Mouse (Mus musculus) intestine, embryonic 14.5 days (tissue): ENCODE measurements around the gene Fbxl17. TPM values are rescaled to one million over a fixed set of nuclear protein-coding genes. Genes with fewer than 3 reads are reported as not detected.

ENCODE experiments used
- ATAC-seq: fragments of 200-750 bp; cut with Nextera tagmentation; replicated peaks from 2 replicates; pipeline ENCODE4 v1.8.0; 2017; ENCODE audit warnings: low read depth, moderate number of reproducible peaks, moderate TSS enrichment, moderate library complexity; ENCODE audit not compliant: low FRiP score, low TSS enrichment
- DNase-seq: peaks from one replicate; pipeline ENCODE4 v3.0.0-alpha.2; 2018; ENCODE audit warnings: low spot score
- H3K27ac ChIP-seq: fragments of 300-500 bp; sonication (generic); 2 replicates; pipeline ENCODE4 v1.5.1; 2014; ENCODE audit warnings: low read depth, mild to moderate bottlenecking, control low read depth
- H3K27me3 ChIP-seq: fragments of 300-500 bp; sonication (generic); replicated peaks from 2 replicates; pipeline ENCODE4 v1.6.1; 2014; ENCODE audit warnings: low read length, control low read depth; ENCODE audit not compliant: control insufficient read depth, insufficient read depth
- H3K36me3 ChIP-seq: fragments of 300-500 bp; sonication (generic); 2 replicates; pipeline ENCODE4 v1.6.1; 2014; ENCODE audit warnings: low read length, control low read depth; ENCODE audit not compliant: control insufficient read depth, insufficient read depth
- H3K4me1 ChIP-seq: fragments of 300-500 bp; sonication (generic); replicated peaks from 2 replicates; pipeline ENCODE4 v1.6.1; 2014; ENCODE audit warnings: low read length, control low read depth, mixed read lengths; ENCODE audit not compliant: control insufficient read depth, insufficient read depth
- H3K4me2 ChIP-seq: fragments of 300-500 bp; sonication (generic); 2 replicates; pipeline ENCODE4 v1.6.1; 2014; ENCODE audit warnings: low read length
- H3K4me3 ChIP-seq: fragments of 300-500 bp; sonication (generic); 2 replicates; pipeline ENCODE4 v1.5.1; 2014; ENCODE audit warnings: low read depth, low read length, control low read depth, mixed read lengths
- H3K9ac ChIP-seq: fragments of 300-500 bp; sonication (generic); 2 replicates; pipeline ENCODE4 v1.6.1; 2014; ENCODE audit warnings: mild to moderate bottlenecking, low read length
- H3K9me3 ChIP-seq: fragments of 300-500 bp; sonication (generic); 2 replicates; pipeline ENCODE4 v1.6.1; 2016; ENCODE audit warnings: low read length, control low read depth; ENCODE audit not compliant: control insufficient read depth
- WGBS: fragments of 180-500 bp; shearing (Covaris S2); extraction: QIAGEN DNeasy Blood & Tissue Kit; methylation state at CpG from one replicate; pipeline ENCODE4 v1.1.7; 2014; 5-methylcytosine and 5-hydroxymethylcytosine counted together
- polyA plus RNA-seq: library from polyadenylated mRNA; unstranded; fragments of >200 nt; fragmentation: Nextera tagmentation; extraction: Ambion mirVana; gene quantifications from 2 replicates; pipeline ENCODE4 v1.2.1, GENCODE M21; 2014

Gene Fbxl17
- polyA plus RNA-seq, 1 experiment from 2014 or later: 7.5 TPM

DNA sequence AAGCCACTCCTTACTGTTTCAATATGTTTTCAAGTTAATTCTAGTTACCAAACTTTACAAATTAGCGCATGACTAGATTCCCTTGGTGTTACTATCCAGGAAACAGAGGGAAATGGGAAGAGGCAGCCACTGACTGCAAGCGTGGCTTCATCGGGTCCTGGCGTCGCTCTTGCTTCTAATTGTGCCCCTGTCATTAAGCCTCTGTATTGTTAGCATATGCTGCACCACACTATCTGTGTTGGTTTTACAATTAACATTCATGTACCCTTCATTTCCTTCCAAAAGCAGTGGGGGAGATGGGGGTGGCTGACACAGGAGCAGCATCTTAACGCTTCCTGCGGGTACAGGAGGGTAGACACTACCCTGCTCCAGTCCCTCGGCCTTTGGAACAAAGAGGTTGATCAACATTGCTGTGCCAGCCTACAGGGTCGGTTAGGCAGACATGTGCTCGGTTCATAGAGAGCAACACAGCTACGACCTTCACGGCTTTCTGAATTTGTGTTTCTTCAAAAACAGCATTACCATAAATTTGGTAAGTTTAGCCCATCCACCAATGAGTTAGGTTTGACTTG lies 197.9 kb downstream of the Fbxl17 start:
- DNase-seq: no peak
- Histone ChIP-seq H3K27ac (no peak overlapping the region), H3K27me3 (no peaks in the 10 kb centered on the region), H3K36me3 (no peaks in the 10 kb centered on the region), H3K9me3 (no peaks in the 10 kb centered on the region), H3K4me1 (no peaks in the 10 kb centered on the region), H3K4me3 (no peak overlapping the region), H3K9ac (no peak overlapping the region), H3K4me2 (no peak overlapping the region)
- WGBS: 81% methylated on average over 12 of the region's 12 CpGs
- no peak for ATAC-seq

DNA sequence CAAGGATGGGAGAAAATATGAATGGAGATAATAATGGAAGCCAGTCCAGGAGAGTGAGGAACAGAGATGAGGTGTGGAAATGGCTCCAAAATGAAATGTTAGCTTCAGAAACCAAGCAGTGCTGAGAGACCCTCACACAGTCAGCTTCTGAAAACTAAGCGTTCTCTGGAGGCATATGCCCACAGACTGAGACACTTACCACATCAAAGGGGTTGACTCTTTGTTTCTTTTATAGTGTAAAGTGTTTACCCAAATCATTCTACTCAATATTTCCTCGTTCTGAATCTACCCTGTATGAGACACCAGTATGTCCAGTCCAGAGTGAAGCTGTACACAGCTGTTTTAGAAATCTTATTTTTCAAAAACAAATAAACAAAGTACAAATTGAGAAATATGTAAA lies 204.3 kb downstream of the Fbxl17 start:
- no peak overlapping the region for H3K4me2 ChIP-seq
- no peak overlapping the region for H3K4me3 ChIP-seq
- DNase-seq: no peak
- no peak overlapping the region for H3K27ac ChIP-seq
- H3K27me3 ChIP-seq: no peaks in the 10 kb centered on the region
- no peak for ATAC-seq
- no peak overlapping the region for H3K9ac ChIP-seq
- H3K9me3 ChIP-seq: no peaks in the 10 kb centered on the region
- H3K4me1 ChIP-seq: no peaks in the 10 kb centered on the region
- no peaks in the 10 kb centered on the region for H3K36me3 ChIP-seq
- WGBS: 43% methylated on average over 2 of the region's 2 CpGs

DNA sequence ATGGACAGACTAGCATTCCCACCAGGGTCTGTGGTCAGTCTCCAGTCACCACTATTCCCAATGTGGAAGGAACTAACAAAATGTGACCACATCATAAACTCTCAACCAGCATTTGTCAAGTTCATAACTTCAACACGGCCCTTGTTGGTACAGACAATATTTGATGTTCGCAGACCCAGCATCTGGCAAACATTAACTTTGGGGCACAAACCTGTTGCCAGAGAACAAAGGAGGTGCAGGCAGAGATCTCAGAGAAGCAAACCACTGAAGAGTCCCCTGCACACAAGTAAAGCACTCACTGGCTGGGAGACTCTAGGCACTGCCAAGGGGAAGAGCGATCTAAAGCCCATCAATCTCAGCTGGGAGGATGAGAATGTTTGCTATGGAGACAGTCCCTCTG lies 204.9 kb downstream of the Fbxl17 start:
- no peak overlapping the region for H3K27ac ChIP-seq
- ATAC-seq: no peak
- 54% methylated on average over 3 of the region's 3 CpGs for WGBS

DNA sequence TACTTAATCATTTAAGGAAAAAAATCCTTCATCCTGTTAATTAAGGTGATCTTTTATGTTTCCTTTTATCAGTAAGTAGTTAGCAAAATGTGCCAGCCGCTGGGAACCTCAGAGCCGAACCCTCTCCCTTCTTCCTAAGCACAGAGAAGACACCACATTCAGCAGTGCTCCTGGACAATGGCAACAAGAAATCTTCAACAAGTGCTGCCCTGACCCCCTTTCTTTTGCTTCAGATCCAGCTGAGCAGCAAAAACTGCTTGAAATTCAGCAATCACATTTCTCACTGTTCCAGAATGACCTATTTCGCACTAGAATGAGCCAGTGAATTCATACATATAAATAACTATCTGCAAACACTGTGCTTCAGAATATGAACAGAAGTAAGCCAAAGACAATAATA lies 205.8 kb downstream of the Fbxl17 start:
- no peak for ATAC-seq
- Histone ChIP-seq H3K27ac (no peak overlapping the region), H3K4me2 (no peak overlapping the region), H3K9ac (no peak overlapping the region), H3K4me3 (no peak overlapping the region), H3K36me3 (no peaks in the 10 kb centered on the region), H3K4me1 (no peaks in the 10 kb centered on the region), H3K9me3 (no peaks in the 10 kb centered on the region), H3K27me3 (no peaks in the 10 kb centered on the region)
- 90% methylated on average over 3 of the region's 3 CpGs for WGBS
- DNase-seq: peak; percentile 32

More for the DNA sequence above, 204.9 kb downstream of the Fbxl17 start:
- Histone ChIP-seq H3K4me2 (no peak overlapping the region), H3K27me3 (no peaks in the 10 kb centered on the region), H3K4me3 (no peak overlapping the region), H3K9me3 (no peaks in the 10 kb centered on the region), H3K36me3 (no peaks in the 10 kb centered on the region), H3K9ac (no peak overlapping the region), H3K4me1 (no peaks in the 10 kb centered on the region)
- DNase-seq: peak; percentile 20

DNA sequence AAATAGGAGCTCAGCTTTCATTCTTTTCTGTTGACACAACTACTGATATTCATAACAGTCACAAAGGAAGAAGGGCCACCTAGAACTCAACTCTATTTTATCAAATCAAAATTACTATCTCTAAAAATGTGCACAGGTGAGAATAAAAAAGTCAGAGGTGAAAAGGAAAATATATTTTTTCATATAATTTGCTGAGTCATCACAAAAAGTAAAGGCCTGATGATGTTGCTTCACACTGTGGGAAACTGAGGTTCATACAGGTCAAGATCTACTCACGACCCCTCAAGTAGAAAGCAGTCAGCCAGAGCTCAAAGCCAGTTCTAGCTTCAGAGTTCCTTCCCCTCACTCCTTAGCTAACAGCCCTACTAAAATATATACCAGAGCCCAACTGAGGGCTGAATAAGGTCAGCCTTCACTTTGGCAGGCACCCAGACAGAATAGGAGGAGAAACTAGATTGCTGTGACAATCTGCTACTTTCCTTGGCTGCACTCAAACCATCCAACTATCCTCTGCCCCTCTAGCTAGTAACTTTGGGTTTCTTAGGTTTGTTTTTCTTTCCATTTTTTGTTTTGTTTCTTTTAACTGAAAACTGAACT lies 210.4 kb downstream of the Fbxl17 start:
- Histone ChIP-seq H3K4me1 (0 out of 2 replicates have a peak, but pooled peaks cover 5% of the 10 kb centered on the region), H3K27me3 (no peaks in the 10 kb centered on the region), H3K27ac (no peak overlapping the region), H3K4me2 (no peak overlapping the region), H3K9me3 (no peaks in the 10 kb centered on the region), H3K9ac (no peak overlapping the region), H3K36me3 (no peaks in the 10 kb centered on the region), H3K4me3 (no peak overlapping the region)
- ATAC-seq: no peak
- WGBS: 68% methylated on average over 1 of the region's 1 CpGs
- DNase-seq: no peak

DNA sequence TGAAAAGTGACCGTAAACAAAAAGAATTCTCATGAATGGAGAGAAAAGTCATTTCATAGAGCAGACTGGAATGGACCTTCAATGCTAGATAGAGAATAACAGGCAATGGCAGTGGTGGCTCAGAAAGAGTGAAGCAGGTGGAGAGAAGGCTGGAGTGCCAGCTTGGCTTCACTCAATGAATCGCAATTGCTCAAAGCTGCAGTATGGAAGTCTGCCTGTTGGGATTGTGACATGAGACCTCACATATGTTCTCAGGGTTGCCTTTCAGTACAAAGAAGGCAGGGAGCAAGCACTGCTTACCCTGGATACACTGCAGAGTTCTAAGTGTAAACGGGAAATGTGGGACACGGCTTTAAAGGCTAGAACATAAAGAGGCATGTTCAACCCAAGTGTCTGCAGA lies 211.0 kb downstream of the Fbxl17 start:
- Histone ChIP-seq H3K4me2 (no peak overlapping the region), H3K4me3 (no peak overlapping the region)
- 90% methylated on average over 4 of the region's 4 CpGs for WGBS

DNA sequence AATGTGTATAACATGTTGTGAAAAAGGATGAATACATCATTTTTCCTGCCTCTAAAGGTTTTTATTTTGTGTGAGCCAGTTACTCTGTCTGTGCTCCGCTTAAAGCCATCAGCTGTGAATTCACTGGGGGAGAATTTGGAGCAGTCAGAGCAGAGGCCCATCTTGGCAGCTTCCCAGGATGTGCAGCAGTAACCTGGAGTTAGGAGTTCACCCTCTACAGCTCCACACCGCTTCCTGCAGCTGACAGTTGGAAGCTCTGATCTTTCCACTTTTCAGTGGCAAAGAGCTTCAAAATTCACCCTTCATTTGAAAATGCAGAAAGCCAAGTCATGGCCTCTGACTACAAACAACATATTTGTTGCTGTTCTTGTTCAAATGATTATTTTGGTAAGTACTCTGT lies 212.4 kb downstream of the Fbxl17 start:
- Histone ChIP-seq H3K27ac (no peak overlapping the region), H3K27me3 (no peaks in the 10 kb centered on the region), H3K4me2 (no peak overlapping the region), H3K9me3 (no peaks in the 10 kb centered on the region), H3K4me1 (0 out of 2 replicates have a peak, but pooled peaks cover 5% of the 10 kb centered on the region), H3K36me3 (no peaks in the 10 kb centered on the region), H3K9ac (no peak overlapping the region), H3K4me3 (no peak overlapping the region)
- DNase-seq (peak; percentile 58), ATAC-seq (no peak)
- WGBS: 23% methylated on average over 2 of the region's 2 CpGs

More for the DNA sequence above, 211.0 kb downstream of the Fbxl17 start:
- DNase-seq: no peak
- ATAC-seq: no peak
- no peaks in the 10 kb centered on the region for H3K36me3 ChIP-seq
- H3K27ac ChIP-seq: no peak overlapping the region
- H3K9me3 ChIP-seq: no peaks in the 10 kb centered on the region
- H3K27me3 ChIP-seq: no peaks in the 10 kb centered on the region
- H3K9ac ChIP-seq: no peak overlapping the region
- H3K4me1 ChIP-seq: 0 out of 2 replicates have a peak, but pooled peaks cover 5% of the 10 kb centered on the region

DNA sequence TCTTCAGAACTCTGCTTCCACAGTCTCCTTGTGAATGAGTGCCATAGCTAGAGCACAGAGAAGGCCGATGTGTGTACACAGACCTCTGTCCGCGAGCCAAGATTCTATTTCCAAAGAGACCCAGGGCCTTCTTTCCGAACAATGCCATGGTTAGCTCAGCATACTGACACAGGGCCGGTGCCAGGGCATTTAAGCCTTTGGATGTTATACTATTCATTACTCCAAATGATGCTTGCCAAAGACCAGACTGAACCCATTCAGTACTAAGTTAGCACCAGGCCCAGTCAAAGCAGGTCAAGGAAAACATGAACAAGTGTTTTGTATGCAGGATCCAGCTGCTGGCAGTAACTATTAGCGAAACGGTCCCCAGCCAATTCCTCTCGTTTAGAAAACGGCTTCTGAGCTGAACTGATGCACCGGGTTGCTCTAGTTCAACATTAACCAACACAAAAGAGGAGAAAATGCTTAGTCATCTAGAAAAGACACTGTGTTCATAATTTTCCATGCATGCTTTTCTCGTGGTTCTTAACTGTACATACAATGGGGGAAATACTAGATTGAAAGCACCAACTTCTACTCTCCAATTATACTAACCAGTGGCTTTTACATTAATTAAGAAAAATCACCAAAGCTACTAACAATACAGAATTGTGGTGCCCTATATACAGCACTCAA lies 214.4 kb downstream of the Fbxl17 start:
- Histone ChIP-seq H3K4me1 (0 out of 2 replicates have a peak, but pooled peaks cover 8% of the 10 kb centered on the region), H3K9me3 (no peaks in the 10 kb centered on the region), H3K27me3 (no peaks in the 10 kb centered on the region), H3K4me2 (no peak overlapping the region), H3K27ac (no peak overlapping the region), H3K9ac (no peak overlapping the region), H3K4me3 (no peak overlapping the region), H3K36me3 (no peaks in the 10 kb centered on the region)
- no peak for ATAC-seq
- DNase-seq: no peak
- WGBS: 79% methylated on average over 11 of the region's 11 CpGs
